Mouse (Mus musculus) spleen, postnatal 0 days (tissue): ENCODE data around the gene Pla2g2d. TPM values are rescaled to one million over a fixed set of nuclear protein-coding genes. Genes with fewer than 3 reads are reported as not detected.

Experiments used
- polyA plus RNA-seq: library from polyadenylated mRNA; unstranded; fragments of >200 nt; fragmentation: Nextera tagmentation; extraction: Ambion mirVana; gene quantifications from 2 replicates; pipeline ENCODE4 v1.2.1, GENCODE M21; 2015

Pla2g2d gene
- 0.07 TPM in 1 of 2 replicates, not detected in the other for polyA plus RNA-seq

GRCm38 (mm10) chr4:138775435-138775834 is at the start of gene Pla2g2d:
Gene Pla2g2d (plus strand): TSS chr4:138775735.

GRCm38 (mm10) chr4:138737031-138737430 is 38.5 kb upstream of the Pla2g2d start, which contains the start of gene Ubxn10:
Gene Ubxn10 (minus strand): TSS chr4:138737167.

DNA sequence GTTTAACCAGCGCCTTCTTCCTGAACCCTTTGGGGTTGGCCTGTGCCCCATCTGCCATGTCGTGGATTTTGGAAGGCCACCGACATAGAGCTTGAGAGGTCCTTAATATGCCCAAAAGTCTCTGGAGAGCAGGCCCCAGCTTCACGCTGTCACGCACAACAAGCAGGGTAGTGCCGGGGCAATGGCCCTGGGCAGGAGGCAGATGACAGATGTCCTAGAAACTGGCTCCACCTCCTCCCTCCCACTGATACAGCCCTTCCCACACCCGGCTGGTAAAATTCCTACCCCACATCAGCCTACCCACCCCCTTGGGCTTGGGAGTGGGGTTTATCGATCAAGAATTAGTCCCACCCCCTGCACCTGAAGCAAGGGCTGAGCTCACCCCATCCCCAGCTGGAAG is 18.1 kb upstream of the Pla2g2d start, which contains the start of gene Pla2g2f:
Gene Pla2g2f (minus strand): TSS at position 211 of the 400 bp plus-strand sequence.

Other genes starting within 250 kb of the Pla2g2d start
- gene Vwa5b1, start 139.9 kb upstream of the Pla2g2d start, polyA plus RNA-seq: not detected in 2 replicates
- 0.10 and 0.15 TPM in 2 replicates for gene Pla2g2c, start 50.9 kb upstream of the Pla2g2d start, polyA plus RNA-seq
- gene Ubxn10, start 38.6 kb upstream of the Pla2g2d start, polyA plus RNA-seq: 0.08 and 0.17 TPM in 2 replicates
- gene Pla2g2f, start 18.1 kb upstream of the Pla2g2d start, polyA plus RNA-seq: not detected in 2 replicates
- 0.25 TPM in 1 of 2 replicates, not detected in the other for gene Pla2g5, start 87.7 kb downstream of the Pla2g2d start, polyA plus RNA-seq
- gene Gm13030, start 98.2 kb downstream of the Pla2g2d start, polyA plus RNA-seq: not detected in 2 replicates
- gene Pla2g2e, start 102.2 kb downstream of the Pla2g2d start, polyA plus RNA-seq: not detected in 2 replicates
- 1.6 and 1.8 TPM in 2 replicates for gene Otud3, start 138.2 kb downstream of the Pla2g2d start, polyA plus RNA-seq
- gene Rnf186, start 191.4 kb downstream of the Pla2g2d start, polyA plus RNA-seq: not detected in 2 replicates
- 3.2 and 3.9 TPM in 2 replicates for gene Tmco4, start 197.2 kb downstream of the Pla2g2d start, polyA plus RNA-seq